Mouse (Mus musculus): ENCODE measurements around the gene Gys2.
A peak's percentile ranks its signal among the peaks of the same experiment; 100 is the strongest.

Gys2 gene

DNA sequence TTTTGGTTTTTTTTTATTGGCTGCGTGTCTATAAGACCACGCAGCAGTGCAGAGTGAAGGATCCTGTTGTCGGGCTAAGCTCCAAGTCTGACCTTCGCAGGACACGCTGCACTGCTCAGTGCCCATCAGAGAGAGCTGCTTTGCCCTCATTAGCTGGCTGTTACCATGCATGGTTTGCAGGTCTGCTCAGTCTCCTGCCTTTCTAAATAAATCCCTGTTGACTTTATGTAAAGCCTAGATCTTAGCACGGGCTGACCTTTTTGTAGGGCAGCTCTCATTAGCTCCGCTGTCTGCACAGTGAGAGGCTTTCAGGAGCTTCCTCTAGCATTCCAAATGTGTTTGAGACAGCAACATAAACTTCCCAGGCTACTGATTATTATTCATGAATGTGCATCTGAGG, 14.9 kb downstream of the Gys2 start:
- no peak for DNase-seq (ENCODE audit: low read depth, low spot score)

DNA sequence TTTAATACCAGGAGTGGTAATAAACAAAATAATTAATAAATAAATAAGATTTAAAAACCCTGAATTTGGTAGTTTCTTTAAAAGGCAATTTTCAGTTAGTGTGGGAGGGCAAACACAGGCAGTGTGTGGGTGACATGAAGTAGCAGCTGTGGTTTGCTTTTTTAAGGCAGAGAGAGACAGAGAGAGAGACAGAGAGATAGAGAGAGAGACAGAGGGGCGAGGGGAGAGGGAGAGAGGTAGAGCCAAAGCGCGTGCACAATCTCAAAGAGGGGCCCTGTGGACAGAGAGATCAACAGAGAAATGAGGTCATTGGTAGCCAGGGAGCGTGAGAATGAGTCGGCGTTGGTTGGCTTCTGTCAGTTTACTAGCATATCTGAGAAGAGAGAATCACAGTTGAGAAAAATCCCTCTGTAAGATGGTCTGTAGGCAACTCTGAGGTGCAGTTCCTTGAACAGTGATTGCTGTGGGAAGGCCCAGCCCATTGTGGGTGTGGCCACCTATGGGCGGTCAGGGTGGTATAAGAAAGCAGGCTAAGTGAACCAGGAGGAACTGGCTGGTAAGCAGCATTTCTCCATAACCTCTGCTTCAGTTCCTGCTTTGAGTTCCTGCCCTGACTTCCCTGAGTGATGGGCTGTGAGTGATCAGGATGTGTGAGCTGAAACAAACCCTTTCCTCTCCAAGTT, 17.5 kb downstream of the Gys2 start:
- DNase-seq (ENCODE audit: low read depth, low spot score), result no peak

GRCm38 (mm10) chr6:142453311-142453710, 19.6 kb downstream of the Gys2 start:
- no peak for DNase-seq (ENCODE audit: low read depth, low spot score)

- DNase-seq (ENCODE audit: low read depth, low spot score), result no peak
Observed at GRCm38 (mm10) chr6:142451381-142451780, 21.5 kb downstream of the Gys2 start.

- DNase-seq (ENCODE audit: low read depth, low spot score), result no peak
Observed at GRCm38 (mm10) chr6:142429072-142429471, 43.8 kb downstream of the Gys2 start.

DNA sequence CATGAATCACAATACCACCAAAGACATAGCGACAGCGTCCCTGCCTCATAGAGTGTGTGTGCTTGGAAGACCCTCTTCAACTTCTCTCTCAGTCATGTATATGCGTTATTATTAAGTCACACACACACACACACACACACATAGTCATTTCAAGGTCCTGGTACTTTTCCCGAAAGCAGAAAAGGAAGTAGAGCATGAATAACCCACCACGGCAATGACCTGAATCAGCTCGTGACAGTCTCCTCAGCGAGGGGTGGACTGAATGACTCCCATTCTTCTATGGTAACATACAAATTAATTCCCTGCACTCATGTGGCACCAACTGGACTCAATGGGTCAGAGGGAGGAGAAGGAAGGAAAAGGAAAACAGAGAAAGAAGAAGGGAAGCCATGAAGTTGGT, 47.9 kb downstream of the Gys2 start:
- no peak for DNase-seq (ENCODE audit: low read depth, low spot score)

DNA sequence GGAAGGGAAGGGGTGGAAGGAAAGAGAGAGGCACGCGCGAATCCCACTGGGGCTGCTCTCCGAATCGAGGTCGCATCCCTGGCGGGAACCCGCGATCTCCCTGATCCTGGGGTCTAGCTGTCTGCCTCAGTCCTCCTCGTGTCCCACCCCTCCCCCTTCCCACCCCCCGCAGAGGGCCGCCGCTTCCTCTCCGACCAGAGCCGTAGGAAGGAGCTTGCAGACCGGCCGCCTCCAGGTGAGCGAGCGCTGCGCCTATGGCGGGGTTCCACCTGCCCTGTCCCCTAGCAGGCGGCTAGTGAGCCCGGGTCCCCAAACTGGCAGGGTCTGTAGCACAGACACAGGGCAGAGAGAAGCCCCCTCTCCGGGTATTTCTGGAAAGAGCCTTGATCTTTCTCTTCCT, 58.3 kb downstream of the Gys2 start:
- DNase-seq (ENCODE audit: low read depth, low spot score), result no peak

GRCm38 (mm10) chr6:142413845-142414244, 59.1 kb downstream of the Gys2 start:
- no peak for DNase-seq (ENCODE audit: low read depth, low spot score)

- peak; percentile 62 for DNase-seq (ENCODE audit: low read depth, low spot score)
Observed at GRCm38 (mm10) chr6:142412906-142413491, 59.9 kb downstream of the Gys2 start, which contains the start of gene Spx. TSS of gene Spx (plus strand) at chr6:142413441.

- DNase-seq (ENCODE audit: low read depth, low spot score), result no peak
Observed at GRCm38 (mm10) chr6:142411140-142411539, 61.8 kb downstream of the Gys2 start.

DNA sequence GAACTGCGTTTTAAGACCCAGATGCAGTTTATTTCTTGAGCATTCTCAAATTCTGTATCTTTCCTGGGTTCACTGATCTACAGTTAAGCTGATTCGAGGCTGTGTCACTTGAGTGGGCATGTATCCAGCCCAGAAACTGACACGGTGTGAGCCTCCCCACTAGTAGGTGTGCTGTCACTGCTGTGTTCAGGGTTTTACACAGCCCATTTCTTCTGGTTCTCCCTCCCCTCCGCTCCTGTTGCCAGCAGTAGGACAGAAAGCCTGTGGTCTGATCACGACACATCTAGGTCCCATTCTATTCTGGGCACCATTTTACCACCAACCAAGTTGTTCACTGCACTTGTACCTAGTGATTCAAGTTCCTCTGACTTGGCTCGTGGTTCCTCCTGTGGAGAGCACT, 77.2 kb downstream of the Gys2 start:
- DNase-seq (ENCODE audit: low read depth, low spot score), result no peak

DNA sequence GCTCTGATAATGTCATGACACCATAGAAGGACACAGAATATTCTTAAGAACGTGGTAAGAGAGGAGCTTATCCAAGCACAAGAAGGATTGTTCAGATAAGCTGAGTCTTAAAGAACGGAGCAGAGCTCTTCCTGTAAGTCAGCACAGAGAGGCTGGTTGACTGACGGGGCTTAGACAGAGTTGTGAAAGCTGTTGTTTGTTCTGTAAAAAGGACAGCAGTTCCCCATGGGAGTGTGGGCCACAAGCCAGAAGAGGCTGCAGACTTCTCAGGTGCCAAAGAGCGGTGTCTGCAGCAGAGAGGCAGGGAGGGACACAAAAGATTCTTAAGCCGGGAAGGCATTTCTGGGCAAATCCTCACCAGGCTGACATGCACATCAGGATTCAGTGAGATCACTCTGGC, 78.2 kb downstream of the Gys2 start:
- no peak for DNase-seq (ENCODE audit: low read depth, low spot score)

DNA sequence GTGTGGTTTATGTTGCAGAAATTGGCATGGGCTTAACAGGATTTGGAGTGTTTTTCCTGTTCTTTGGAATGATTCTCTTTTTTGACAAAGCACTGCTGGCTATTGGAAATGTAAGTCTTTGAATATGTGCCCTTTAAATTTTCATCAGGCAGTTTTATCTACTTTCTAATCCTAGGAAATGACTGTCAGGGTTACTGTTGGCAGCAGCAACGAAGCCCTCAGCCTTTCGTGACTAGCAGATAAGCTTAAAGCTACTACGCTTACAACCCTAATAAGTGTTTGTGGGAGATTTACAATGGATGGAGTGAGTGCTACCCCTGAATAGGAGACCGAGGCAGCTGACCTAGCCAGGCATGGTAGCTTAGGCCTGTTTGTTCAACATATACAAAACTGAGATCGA, 80.6 kb downstream of the Gys2 start:
- no peak for DNase-seq (ENCODE audit: low read depth, low spot score)

DNA sequence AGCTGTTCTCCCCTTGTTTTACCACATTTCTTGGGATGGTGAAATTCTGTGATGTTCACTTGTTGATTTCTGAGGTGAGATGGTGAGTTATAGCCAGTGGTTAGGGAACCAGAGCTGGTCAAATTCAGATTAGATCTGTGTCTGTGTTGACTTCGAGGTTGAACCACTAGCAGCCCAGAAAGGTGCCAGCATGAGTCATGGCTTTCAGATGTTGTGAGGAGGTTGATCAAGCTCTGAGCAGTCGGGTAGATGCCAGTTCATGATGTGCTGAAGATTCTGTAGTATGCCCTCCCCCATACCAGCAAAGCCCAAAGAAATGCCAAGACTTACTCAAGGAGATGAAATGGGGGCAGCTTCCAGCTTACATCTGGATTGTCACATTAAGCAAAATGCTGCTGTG, 83.8 kb downstream of the Gys2 start:
- DNase-seq (ENCODE audit: low read depth, low spot score), result peak; percentile 83

DNA sequence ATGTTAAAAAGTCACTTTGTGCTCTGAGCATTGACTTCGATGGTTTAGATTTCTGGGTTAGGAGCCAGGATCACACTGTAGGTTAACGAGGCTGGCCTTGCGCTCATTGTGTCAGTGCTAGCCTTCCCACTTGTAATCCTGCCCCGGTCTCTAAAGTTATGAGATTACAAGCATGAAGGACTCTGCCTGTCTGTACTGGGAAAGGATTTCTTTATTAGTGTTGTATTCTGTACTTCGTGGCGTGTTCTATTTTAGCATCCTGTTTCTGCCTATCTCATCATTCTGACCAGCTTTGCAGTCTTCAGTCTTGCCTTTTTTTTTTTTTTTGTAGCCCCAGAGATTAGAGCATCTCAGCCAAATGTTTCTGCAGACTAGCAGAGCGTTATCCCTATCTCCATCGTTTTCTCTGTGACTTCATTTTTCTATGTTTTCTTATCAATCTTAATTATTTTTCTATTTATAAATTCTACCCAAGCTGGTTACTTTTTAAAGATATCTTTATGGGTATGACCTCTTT, 85.1 kb downstream of the Gys2 start:
- DNase-seq (ENCODE audit: low read depth, low spot score), result peak; percentile 56

- peak; percentile 98 for DNase-seq (ENCODE audit: low read depth, low spot score)
Observed at GRCm38 (mm10) chr6:142387011-142387754, 85.7 kb downstream of the Gys2 start, which contains the start of the genes Recql and Golt1b. TSS of gene Recql (minus strand) at chr6:142387087. TSS of gene Golt1b (plus strand) at chr6:142387221.

DNA sequence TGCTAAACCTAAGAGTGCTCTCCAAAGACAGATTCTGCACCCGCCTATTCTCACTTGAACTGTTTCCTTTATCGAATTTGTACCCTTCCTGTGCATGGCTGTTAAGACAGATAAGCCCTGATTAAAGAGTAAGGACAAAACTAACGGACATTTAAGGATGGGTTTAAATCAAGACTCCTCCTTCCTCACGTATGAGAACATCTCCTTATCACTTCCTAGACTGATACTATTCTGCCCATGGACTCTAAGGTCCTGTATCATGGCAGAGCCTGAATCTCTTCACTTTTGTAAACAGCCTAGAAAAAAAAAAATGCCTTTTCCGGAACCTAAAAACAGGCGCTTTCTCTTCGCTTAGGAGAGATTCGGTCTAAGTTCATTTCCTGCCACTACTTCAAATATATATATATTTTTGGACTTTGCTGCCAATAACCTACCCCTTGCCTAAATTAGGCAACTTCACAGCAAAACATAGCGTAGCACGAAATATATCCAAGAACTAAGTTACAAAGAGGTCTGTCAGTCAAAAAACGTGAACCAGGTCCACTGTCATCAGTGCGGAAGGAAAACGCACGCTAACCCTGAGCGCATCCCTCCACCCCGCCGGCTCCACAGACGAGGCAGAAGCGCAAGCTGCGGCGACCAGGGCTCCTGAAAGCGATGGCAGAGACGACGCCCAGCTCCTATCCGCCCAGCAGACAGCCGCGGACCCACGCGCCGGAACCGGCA, 86.5 kb downstream of the Gys2 start:
- peak; percentile 22 for DNase-seq (ENCODE audit: low read depth, low spot score)

DNA sequence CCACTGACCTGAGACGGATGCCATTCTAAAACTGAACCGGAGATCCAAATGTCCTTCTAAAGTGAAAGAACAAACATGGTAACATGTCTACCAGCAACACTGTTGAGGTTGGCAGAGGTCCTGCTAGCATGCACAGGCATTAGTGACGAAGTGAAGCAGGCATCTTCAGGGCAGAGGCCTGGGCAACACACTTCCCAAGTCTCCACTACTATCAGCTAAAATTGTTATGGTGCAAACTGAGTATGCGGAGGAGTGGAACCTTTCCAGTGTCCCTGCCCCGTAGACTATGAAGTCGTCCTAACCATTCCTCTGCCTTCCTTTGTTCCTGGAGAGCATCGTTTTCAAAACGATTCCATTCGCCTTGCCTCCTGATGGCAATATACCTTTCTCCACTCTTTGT, 88.4 kb downstream of the Gys2 start:
- no peak for DNase-seq (ENCODE audit: low read depth, low spot score)

GRCm38 (mm10) chr6:142381615-142382014, 91.3 kb downstream of the Gys2 start:
- DNase-seq (ENCODE audit: low read depth, low spot score), result no peak

- DNase-seq (ENCODE audit: low read depth, low spot score), result no peak
Observed at GRCm38 (mm10) chr6:142379961-142380360, 92.9 kb downstream of the Gys2 start.

- no peak for DNase-seq (ENCODE audit: low read depth, low spot score)
Observed at GRCm38 (mm10) chr6:142378576-142379330, 94.2 kb downstream of the Gys2 start.

All from 3T3-L1 (cell line).